Mouse (Mus musculus): Measurements from ENCODE around the gene Mfsd6l. TPM values are rescaled to one million over a fixed set of nuclear protein-coding genes. Genes with fewer than 3 reads are reported as not detected.

Mfsd6l gene
- total RNA-seq, 1 experiment = 0.49 TPM

DNA sequence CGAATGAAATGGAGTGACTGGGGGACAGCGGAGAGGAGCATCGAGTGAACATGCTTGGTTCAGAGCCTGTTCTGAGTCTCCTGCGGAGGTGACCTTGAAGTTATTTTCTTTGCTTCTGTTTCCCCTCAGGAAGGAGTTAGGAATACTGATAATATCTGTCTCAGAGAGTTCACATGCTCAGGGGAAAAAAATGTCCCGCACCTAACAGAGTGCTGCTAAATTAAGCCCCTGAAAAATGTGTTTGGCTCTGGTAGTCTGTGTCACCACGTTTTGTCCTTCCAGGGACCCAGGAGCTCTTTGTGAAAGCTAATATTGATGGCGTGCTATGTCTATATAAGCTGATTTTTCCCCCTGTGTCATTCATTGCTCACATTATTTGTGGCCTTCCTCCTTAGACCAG is 10.8 kb upstream of the Mfsd6l start:
- Histone ChIP-seq H3K36me3 (ENCODE audit: control insufficient read depth, insufficient read depth, low read length, poor library complexity, severe bottlenecking) (no peaks in the 10 kb centered on the region), H3K9me3 (ENCODE audit: control insufficient read depth, insufficient read depth, low read depth, low read length) (no peaks in the 10 kb centered on the region), H3K4me1 (ENCODE audit: control insufficient read depth in 2 of 2, insufficient read depth in 2 of 2, low read length in 2 of 2, poor library complexity in 1 of 2) (no peaks in the 10 kb centered on the region), H3K9ac (ENCODE audit: insufficient read depth, low read depth, low read length, poor library complexity, severe bottlenecking) (no peak overlapping the region), H3K4me3 (ENCODE audit: insufficient read depth in 1 of 2, low read depth in 1 of 2, low read length in 2 of 2, poor library complexity in 1 of 2, severe bottlenecking in 1 of 2) (no peak overlapping the region), H3K27ac (ENCODE audit: insufficient read depth, low read depth, low read length, poor library complexity, severe bottlenecking) (no peak overlapping the region)
- no peak for TF ChIP-seq ZC3H11A (IDR thresholded peaks at IDR 0.05; ENCODE audit: borderline replicate concordance, low read depth, low read length)
- TF ChIP-seq HCFC1 (IDR thresholded peaks at IDR 0.05; ENCODE audit: borderline replicate concordance, insufficient read depth, low read length) = no peak
- no peak for TF ChIP-seq CHD2 (IDR thresholded peaks at IDR 0.05; ENCODE audit: low read depth, low read length)
- no peak for TF ChIP-seq ZNF384 (IDR thresholded peaks at IDR 0.05; ENCODE audit: low read depth, low read length)
- TF ChIP-seq MAFK (IDR thresholded peaks at IDR 0.05; ENCODE audit: insufficient read depth, low read depth, low read length) = no peak
- DNase-seq (ENCODE audit: low read depth, low spot score) = no peak
- in situ Hi-C loops (cut with MboI; ENCODE audit: low sequenced_read_pairs in 2 of 2, unreplicated experiment in 2 of 2) = no loop called here

DNA sequence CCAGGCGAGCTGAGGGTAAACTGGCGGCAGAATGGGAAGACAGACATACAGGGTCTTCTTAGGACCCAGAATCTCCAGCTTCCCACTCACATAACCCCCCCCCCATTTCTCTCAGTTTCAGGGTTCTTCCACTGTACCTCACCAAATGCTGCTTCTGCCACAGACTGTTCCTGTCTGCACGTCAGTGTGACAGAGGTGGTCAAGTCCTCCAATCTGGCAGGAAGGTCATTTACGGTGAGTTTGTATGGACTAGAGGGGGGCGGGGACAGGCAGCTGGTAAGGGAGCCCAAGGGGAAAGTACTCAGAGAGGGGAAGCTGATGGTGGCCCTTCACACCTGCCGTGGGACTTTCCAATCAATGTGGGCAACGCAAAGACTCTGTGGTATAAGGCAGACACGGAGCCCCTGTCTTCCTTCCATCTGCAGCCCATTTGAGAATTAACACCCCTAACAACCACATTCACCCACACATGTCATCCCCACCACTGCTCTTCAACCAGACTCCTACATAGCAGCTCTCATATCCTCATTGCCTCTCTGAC is 10.2 kb upstream of the Mfsd6l start:
- Histone ChIP-seq H3K36me3 (ENCODE audit: control insufficient read depth, insufficient read depth, low read length, poor library complexity, severe bottlenecking) (no peaks in the 10 kb centered on the region), H3K27ac (ENCODE audit: insufficient read depth, low read depth, low read length, poor library complexity, severe bottlenecking) (no peak overlapping the region), H3K9ac (ENCODE audit: insufficient read depth, low read depth, low read length, poor library complexity, severe bottlenecking) (no peak overlapping the region), H3K9me3 (ENCODE audit: control insufficient read depth, insufficient read depth, low read depth, low read length) (no peaks in the 10 kb centered on the region), H3K4me1 (ENCODE audit: control insufficient read depth in 2 of 2, insufficient read depth in 2 of 2, low read length in 2 of 2, poor library complexity in 1 of 2) (no peaks in the 10 kb centered on the region), H3K4me3 (ENCODE audit: insufficient read depth in 1 of 2, low read depth in 1 of 2, low read length in 2 of 2, poor library complexity in 1 of 2, severe bottlenecking in 1 of 2) (no peak overlapping the region)
- in situ Hi-C loops (cut with MboI; ENCODE audit: low sequenced_read_pairs in 2 of 2, unreplicated experiment in 2 of 2) = no loop called here
- no peak for TF ChIP-seq HCFC1 (IDR thresholded peaks at IDR 0.05; ENCODE audit: borderline replicate concordance, insufficient read depth, low read length)
- TF ChIP-seq ZC3H11A (IDR thresholded peaks at IDR 0.05; ENCODE audit: borderline replicate concordance, low read depth, low read length) = no peak
- TF ChIP-seq CHD2 (IDR thresholded peaks at IDR 0.05; ENCODE audit: low read depth, low read length) = no peak
- no peak for TF ChIP-seq MAFK (IDR thresholded peaks at IDR 0.05; ENCODE audit: insufficient read depth, low read depth, low read length)
- TF ChIP-seq ZNF384 (IDR thresholded peaks at IDR 0.05; ENCODE audit: low read depth, low read length) = no peak
- DNase-seq (ENCODE audit: low read depth, low spot score) = no peak

GRCm38 (mm10) chr11:68547484-68547883 is 8.5 kb upstream of the Mfsd6l start:
- in situ Hi-C loops (cut with MboI; ENCODE audit: low sequenced_read_pairs in 2 of 2, unreplicated experiment in 2 of 2) = no loop called here

DNA sequence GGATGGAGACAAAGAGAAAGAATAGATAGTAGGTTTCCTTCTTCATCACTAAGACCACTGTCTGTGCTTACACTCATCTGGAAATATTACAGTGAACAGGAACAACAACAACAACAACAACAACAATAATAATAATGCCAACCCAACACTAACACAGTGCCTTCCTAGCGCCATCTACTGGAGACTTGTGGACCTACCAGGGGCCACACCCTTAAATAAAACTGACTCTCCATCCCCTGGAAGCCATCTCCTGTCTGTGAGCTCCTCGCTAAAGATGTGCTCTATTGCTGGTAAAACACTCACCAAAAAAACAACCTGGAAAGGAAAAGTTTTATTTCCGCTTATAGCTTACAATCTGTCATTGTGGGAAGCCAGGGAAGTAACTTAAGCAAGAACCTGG is 6.4 kb upstream of the Mfsd6l start:
- in situ Hi-C loops (cut with MboI; ENCODE audit: low sequenced_read_pairs in 2 of 2, unreplicated experiment in 2 of 2) = no loop called here
- Histone ChIP-seq H3K9ac (ENCODE audit: insufficient read depth, low read depth, low read length, poor library complexity, severe bottlenecking) (no peak overlapping the region), H3K4me3 (ENCODE audit: insufficient read depth in 1 of 2, low read depth in 1 of 2, low read length in 2 of 2, poor library complexity in 1 of 2, severe bottlenecking in 1 of 2) (no peak overlapping the region), H3K27ac (ENCODE audit: insufficient read depth, low read depth, low read length, poor library complexity, severe bottlenecking) (no peak overlapping the region), H3K9me3 (ENCODE audit: control insufficient read depth, insufficient read depth, low read depth, low read length) (no peaks in the 10 kb centered on the region), H3K4me1 (ENCODE audit: control insufficient read depth in 2 of 2, insufficient read depth in 2 of 2, low read length in 2 of 2, poor library complexity in 1 of 2) (peaks cover 0 to 2% of the 10 kb centered on the region in 2 experiments; a peak in 1 of 4 replicates), H3K36me3 (ENCODE audit: control insufficient read depth, insufficient read depth, low read length, poor library complexity, severe bottlenecking) (no peaks in the 10 kb centered on the region)
- TF ChIP-seq ZC3H11A (IDR thresholded peaks at IDR 0.05; ENCODE audit: borderline replicate concordance, low read depth, low read length) (no peak), HCFC1 (IDR thresholded peaks at IDR 0.05; ENCODE audit: borderline replicate concordance, insufficient read depth, low read length) (no peak)
- no peak for DNase-seq (ENCODE audit: low read depth, low spot score)

More at GRCm38 (mm10) chr11:68547484-68547883, 8.5 kb upstream of the Mfsd6l start:
- Histone ChIP-seq H3K9ac (ENCODE audit: insufficient read depth, low read depth, low read length, poor library complexity, severe bottlenecking) (no peak overlapping the region), H3K4me1 (ENCODE audit: control insufficient read depth in 2 of 2, insufficient read depth in 2 of 2, low read length in 2 of 2, poor library complexity in 1 of 2) (no peaks in the 10 kb centered on the region), H3K36me3 (ENCODE audit: control insufficient read depth, insufficient read depth, low read length, poor library complexity, severe bottlenecking) (no peaks in the 10 kb centered on the region), H3K4me3 (ENCODE audit: insufficient read depth in 1 of 2, low read depth in 1 of 2, low read length in 2 of 2, poor library complexity in 1 of 2, severe bottlenecking in 1 of 2) (no peak overlapping the region), H3K27ac (ENCODE audit: insufficient read depth, low read depth, low read length, poor library complexity, severe bottlenecking) (no peak overlapping the region), H3K9me3 (ENCODE audit: control insufficient read depth, insufficient read depth, low read depth, low read length) (no peaks in the 10 kb centered on the region)
- DNase-seq (ENCODE audit: low read depth, low spot score) = no peak
- no peak for TF ChIP-seq ZNF384 (IDR thresholded peaks at IDR 0.05; ENCODE audit: low read depth, low read length)
- no peak for TF ChIP-seq CHD2 (IDR thresholded peaks at IDR 0.05; ENCODE audit: low read depth, low read length)
- no peak for TF ChIP-seq ZC3H11A (IDR thresholded peaks at IDR 0.05; ENCODE audit: borderline replicate concordance, low read depth, low read length)
- no peak for TF ChIP-seq MAFK (IDR thresholded peaks at IDR 0.05; ENCODE audit: insufficient read depth, low read depth, low read length)
- no peak for TF ChIP-seq HCFC1 (IDR thresholded peaks at IDR 0.05; ENCODE audit: borderline replicate concordance, insufficient read depth, low read length)

DNA sequence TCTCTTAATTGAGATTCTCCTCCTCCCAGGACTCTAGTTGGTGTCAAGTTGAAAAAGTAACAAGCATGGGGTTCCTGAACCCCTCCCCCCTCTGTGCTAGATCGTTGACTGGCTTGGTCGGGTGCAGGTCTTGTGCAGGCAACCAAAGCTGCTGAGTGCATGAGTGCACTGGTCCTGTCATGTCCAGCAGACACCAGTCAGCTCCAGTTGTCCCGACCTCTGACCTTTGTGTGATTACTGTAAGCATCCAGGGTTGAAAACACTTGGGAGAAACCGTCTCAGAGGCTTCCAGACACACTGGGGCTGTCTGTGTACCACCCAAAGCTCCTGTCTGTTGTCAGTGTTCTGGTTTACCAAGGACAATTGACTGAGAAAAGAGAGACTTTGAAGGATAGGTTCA is 5.6 kb upstream of the Mfsd6l start:
- in situ Hi-C loops (cut with MboI; ENCODE audit: low sequenced_read_pairs in 2 of 2, unreplicated experiment in 2 of 2) = no loop called here
- no peak overlapping the region for H3K9ac ChIP-seq (ENCODE audit: insufficient read depth, low read depth, low read length, poor library complexity, severe bottlenecking)
- no peak for DNase-seq (ENCODE audit: low read depth, low spot score)

More for the DNA sequence above, 5.6 kb upstream of the Mfsd6l start:
- no peak overlapping the region for H3K4me3 ChIP-seq (ENCODE audit: insufficient read depth in 1 of 2, low read depth in 1 of 2, low read length in 2 of 2, poor library complexity in 1 of 2, severe bottlenecking in 1 of 2)
- H3K4me1 ChIP-seq (ENCODE audit: control insufficient read depth in 2 of 2, insufficient read depth in 2 of 2, low read length in 2 of 2, poor library complexity in 1 of 2) = peaks cover 0 to 2% of the 10 kb centered on the region in 2 experiments; a peak in 1 of 4 replicates
- H3K27ac ChIP-seq (ENCODE audit: insufficient read depth, low read depth, low read length, poor library complexity, severe bottlenecking) = no peak overlapping the region
- TF ChIP-seq MAFK (IDR thresholded peaks at IDR 0.05; ENCODE audit: insufficient read depth, low read depth, low read length) = no peak
- TF ChIP-seq HCFC1 (IDR thresholded peaks at IDR 0.05; ENCODE audit: borderline replicate concordance, insufficient read depth, low read length) = no peak
- no peak for TF ChIP-seq CHD2 (IDR thresholded peaks at IDR 0.05; ENCODE audit: low read depth, low read length)
- TF ChIP-seq ZNF384 (IDR thresholded peaks at IDR 0.05; ENCODE audit: low read depth, low read length) = no peak
- no peak for TF ChIP-seq ZC3H11A (IDR thresholded peaks at IDR 0.05; ENCODE audit: borderline replicate concordance, low read depth, low read length)
- H3K9me3 ChIP-seq (ENCODE audit: control insufficient read depth, insufficient read depth, low read depth, low read length) = no peaks in the 10 kb centered on the region
- H3K36me3 ChIP-seq (ENCODE audit: control insufficient read depth, insufficient read depth, low read length, poor library complexity, severe bottlenecking) = no peaks in the 10 kb centered on the region
